Mouse (Mus musculus) E14TG2a.4 (cell line): ENCODE measurements around the gene Rps21.

Experiments
- CTCF ChIP-seq: conservative IDR thresholded peaks from 2 replicates; pipeline ENCODE4 v1.5.1; 2014; ENCODE audit warnings: low read length
- POU5F1 ChIP-seq: IDR thresholded peaks from 2 replicates; pipeline ENCODE4 v1.6.1; 2014; ENCODE audit warnings: low read length, borderline replicate concordance

- no peak for TF ChIP-seq CTCF
- TF ChIP-seq POU5F1 = no peak
Measured at GRCm38 (mm10) chr2:180304554-180304953, 47.4 kb downstream of the Rps21 start.
